Mouse (Mus musculus) kidney, adult 2 months (tissue): ENCODE data around the gene Fahd2a. TPM values are rescaled to one million over a fixed set of nuclear protein-coding genes. Genes with fewer than 3 reads are reported as not detected.

ENCODE experiments used
- DNase-seq: peaks from one replicate; pipeline ENCODE4 v3.0.0; 2021
- H3K27ac ChIP-seq: fragments of 200-500 bp; 2 replicates; pipeline ENCODE4 v1.5.1; 2012; ENCODE audit warnings: low read depth, low read length, control low read depth, inconsistent platforms; ENCODE audit not compliant: insufficient read depth
- H3K27me3 ChIP-seq: fragments of 200-500 bp; replicated peaks from 2 replicates; pipeline ENCODE4 v1.6.1; 2012; ENCODE audit warnings: mild to moderate bottlenecking, moderate library complexity, low read length, inconsistent platforms; ENCODE audit not compliant: control insufficient read depth, insufficient read depth
- H3K36me3 ChIP-seq: fragments of 200-500 bp; 2 replicates; pipeline ENCODE4 v1.6.1; 2012; ENCODE audit warnings: mild to moderate bottlenecking, moderate library complexity, low read length, inconsistent platforms; ENCODE audit not compliant: control insufficient read depth, insufficient read depth
- H3K4me1 ChIP-seq: fragments of 200-500 bp; 2 replicates; pipeline ENCODE4 v1.6.1; 2011; ENCODE audit warnings: low read length; ENCODE audit not compliant: control insufficient read depth, insufficient read depth
- H3K4me3 ChIP-seq: fragments of 200-500 bp; 2 replicates; pipeline ENCODE4 v1.5.1; 2011; ENCODE audit warnings: mild to moderate bottlenecking, low read depth, low read length, control low read depth; ENCODE audit not compliant: insufficient read depth
- CTCF ChIP-seq: fragments of 200-500 bp; conservative IDR thresholded peaks from 2 replicates; pipeline ENCODE4 v1.5.1; 2011; ENCODE audit warnings: low read depth, mild to moderate bottlenecking, control low read depth, low read length, moderate library complexity, mixed read lengths; ENCODE audit not compliant: insufficient read depth, insufficient read length
- POLR2A ChIP-seq: fragments of 200-500 bp; IDR thresholded peaks from one replicate; pipeline ENCODE4 v1.6.1; 2011; ENCODE audit warnings: low read depth, low read length, control low read depth
- WGBS: fragments of 180-500 bp; shearing (Covaris S2); methylation state at CpG from one replicate; pipeline ENCODE4 v1.1.7; 2018; 5-methylcytosine and 5-hydroxymethylcytosine counted together
- polyA plus RNA-seq: library from polyadenylated mRNA; depleted of rRNA; stranded (reverse); fragments of >200 nt; gene quantifications from 2 replicates; pipeline ENCODE4 v1.2.3, GENCODE M21; 2012

Gene Fahd2a
- polyA plus RNA-seq, 1 experiment, result 86.5 TPM

DNA sequence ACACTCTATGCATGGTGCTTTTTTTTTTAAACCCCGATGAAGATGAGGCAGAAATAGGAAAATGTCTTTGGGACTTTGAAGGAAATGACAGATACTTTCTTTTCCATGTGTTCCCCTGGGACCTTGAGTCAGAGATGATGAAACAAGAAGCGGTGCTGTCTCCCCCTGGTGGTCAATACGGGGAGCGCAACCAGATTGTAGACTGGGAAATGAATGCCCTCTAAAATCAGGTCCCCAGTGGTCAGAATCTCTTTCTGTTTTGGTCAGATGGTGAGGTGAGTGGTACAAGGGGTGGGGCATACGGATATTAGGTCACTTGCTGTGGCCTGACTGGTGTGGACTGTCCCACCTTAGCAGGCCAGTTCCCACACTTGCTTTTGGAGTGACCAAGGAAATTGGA is 9.4 kb upstream of the Fahd2a start:
- H3K36me3 ChIP-seq, result no peaks in the 10 kb centered on the region
- no peak overlapping the region for H3K4me3 ChIP-seq
- peak; percentile 86 for TF ChIP-seq CTCF
- TF ChIP-seq POLR2A, result no peak
- peak; percentile 86 for DNase-seq
- 4% methylated on average over 5 of the region's 5 CpGs for WGBS
- no peaks in the 10 kb centered on the region for H3K27me3 ChIP-seq
- peaks cover 35% of the 10 kb centered on the region for H3K4me1 ChIP-seq
- peak overlapping the region; percentile 10; the same call in 1 of the 2 replicates for H3K27ac ChIP-seq

- H3K27ac ChIP-seq, result peak overlapping the region; percentile 85
- 49% methylated on average over 9 of the region's 9 CpGs for WGBS
- TF ChIP-seq CTCF (no peak), POLR2A (no peak)
- no peaks in the 10 kb centered on the region for H3K36me3 ChIP-seq
- H3K4me1 ChIP-seq, result peaks cover 39% of the 10 kb centered on the region
- DNase-seq, result peak; percentile 74
- no peaks in the 10 kb centered on the region for H3K27me3 ChIP-seq
- H3K4me3 ChIP-seq, result peak overlapping the region; percentile 42
These were observed 8.8 kb upstream of the Fahd2a start for GRCm38 (mm10) chr2:127453141-127453540.

DNA sequence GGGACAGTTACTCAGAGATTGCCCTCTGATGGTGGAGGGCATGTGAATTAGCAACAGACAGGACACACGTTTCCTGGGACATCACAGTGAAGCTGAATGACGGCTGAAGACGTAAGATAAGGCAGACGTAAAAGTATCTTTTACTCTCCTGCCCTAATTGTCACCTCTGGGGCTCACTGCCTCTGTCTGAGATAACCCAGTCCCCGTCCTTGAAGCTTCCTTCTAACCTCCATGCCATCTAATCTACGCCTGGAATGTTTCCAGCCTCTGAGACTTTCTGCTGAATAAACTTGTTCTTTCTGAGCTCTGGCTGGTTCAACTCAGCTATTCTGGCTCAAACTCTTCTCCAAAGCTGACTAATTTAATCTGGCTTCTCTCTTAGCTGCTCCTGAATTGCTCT is 7.4 kb upstream of the Fahd2a start:
- Histone ChIP-seq H3K27ac (peak overlapping the region; percentile 75), H3K27me3 (no peaks in the 10 kb centered on the region), H3K4me3 (no peak overlapping the region), H3K36me3 (no peaks in the 10 kb centered on the region), H3K4me1 (peaks cover 40% of the 10 kb centered on the region)
- DNase-seq, result peak; percentile 65
- TF ChIP-seq POLR2A (no peak), CTCF (no peak)
- WGBS, result 26% methylated on average over 6 of the region's 6 CpGs

GRCm38 (mm10) chr2:127449691-127450090 is 5.3 kb upstream of the Fahd2a start:
- TF ChIP-seq CTCF (no peak), POLR2A (no peak)
- 15% methylated on average over 7 of the region's 7 CpGs for WGBS
- H3K27ac ChIP-seq, result peak overlapping the region; percentile 88
- H3K4me3 ChIP-seq, result no peak overlapping the region
- no peaks in the 10 kb centered on the region for H3K27me3 ChIP-seq
- peak; percentile 88 for DNase-seq
- no peaks in the 10 kb centered on the region for H3K36me3 ChIP-seq
- H3K4me1 ChIP-seq, result peaks cover 40% of the 10 kb centered on the region

- no peak for TF ChIP-seq POLR2A
- TF ChIP-seq CTCF, result no peak
- Histone ChIP-seq H3K4me1 (peaks cover 33% of the 10 kb centered on the region), H3K27me3 (no peaks in the 10 kb centered on the region), H3K4me3 (no peak overlapping the region), H3K36me3 (no peaks in the 10 kb centered on the region), H3K27ac (no peak overlapping the region)
- 63% methylated on average over 3 of the region's 3 CpGs for WGBS
- DNase-seq, result no peak
These were observed 2.5 kb upstream of the Fahd2a start for GRCm38 (mm10) chr2:127446847-127447246.

DNA sequence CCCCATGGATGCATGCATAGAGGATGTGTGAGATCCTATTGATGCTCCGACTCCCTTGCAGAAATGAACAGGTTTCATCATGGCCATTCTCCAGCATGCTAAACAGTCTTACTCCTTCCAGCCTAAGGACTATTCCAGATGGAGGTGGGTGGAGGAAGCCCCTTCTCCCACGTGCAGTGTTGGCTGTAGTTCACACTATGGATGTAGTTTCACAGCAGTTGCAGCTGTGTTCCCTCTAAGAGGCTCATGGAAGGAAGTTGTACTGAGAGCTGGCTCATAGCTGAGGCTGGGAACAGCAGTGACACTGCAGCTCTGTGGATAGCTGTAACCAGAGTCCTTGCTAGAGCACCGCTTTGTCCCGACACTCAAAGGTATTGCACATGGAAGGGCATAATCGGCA is 6.7 kb downstream of the Fahd2a start:
- H3K4me3 ChIP-seq, result no peak overlapping the region
- no peak for TF ChIP-seq POLR2A
- no peak for TF ChIP-seq CTCF
- no peaks in the 10 kb centered on the region for H3K27me3 ChIP-seq
- no peak overlapping the region for H3K27ac ChIP-seq
- DNase-seq, result no peak
- no peaks in the 10 kb centered on the region for H3K4me1 ChIP-seq
- H3K36me3 ChIP-seq, result no peaks in the 10 kb centered on the region
- WGBS, result 75% methylated on average over 5 of the region's 5 CpGs

GRCm38 (mm10) chr2:127435554-127435953 is 8.8 kb downstream of the Fahd2a start:
- 97% methylated on average over 2 of the region's 2 CpGs for WGBS

More at GRCm38 (mm10) chr2:127435554-127435953, 8.8 kb downstream of the Fahd2a start:
- TF ChIP-seq CTCF, result no peak
- no peak for TF ChIP-seq POLR2A
- no peaks in the 10 kb centered on the region for H3K27me3 ChIP-seq
- H3K4me1 ChIP-seq, result no peaks in the 10 kb centered on the region; the same call in 1 of the 2 replicates
- no peaks in the 10 kb centered on the region for H3K36me3 ChIP-seq
- no peak for DNase-seq
- no peak overlapping the region for H3K27ac ChIP-seq
- H3K4me3 ChIP-seq, result no peak overlapping the region
